Mouse (Mus musculus) testis, adult 2 months (tissue): Measurements from ENCODE around the gene Gm20388.

ENCODE experiments used
- CTCF ChIP-seq: fragments of 200-500 bp; IDR thresholded peaks from 2 replicates; pipeline ENCODE4 v1.5.1; 2012; ENCODE audit warnings: low read depth, mild to moderate bottlenecking, inconsistent platforms, low read length, moderate library complexity; ENCODE audit not compliant: control insufficient read depth, insufficient read depth, insufficient replicate concordance
- POLR2A ChIP-seq: fragments of 200-500 bp; IDR thresholded peaks from 2 replicates; pipeline ENCODE4 v1.6.1; 2012; ENCODE audit warnings: low read depth, mild to moderate bottlenecking, inconsistent platforms, low read length, moderate library complexity; ENCODE audit not compliant: control insufficient read depth

DNA sequence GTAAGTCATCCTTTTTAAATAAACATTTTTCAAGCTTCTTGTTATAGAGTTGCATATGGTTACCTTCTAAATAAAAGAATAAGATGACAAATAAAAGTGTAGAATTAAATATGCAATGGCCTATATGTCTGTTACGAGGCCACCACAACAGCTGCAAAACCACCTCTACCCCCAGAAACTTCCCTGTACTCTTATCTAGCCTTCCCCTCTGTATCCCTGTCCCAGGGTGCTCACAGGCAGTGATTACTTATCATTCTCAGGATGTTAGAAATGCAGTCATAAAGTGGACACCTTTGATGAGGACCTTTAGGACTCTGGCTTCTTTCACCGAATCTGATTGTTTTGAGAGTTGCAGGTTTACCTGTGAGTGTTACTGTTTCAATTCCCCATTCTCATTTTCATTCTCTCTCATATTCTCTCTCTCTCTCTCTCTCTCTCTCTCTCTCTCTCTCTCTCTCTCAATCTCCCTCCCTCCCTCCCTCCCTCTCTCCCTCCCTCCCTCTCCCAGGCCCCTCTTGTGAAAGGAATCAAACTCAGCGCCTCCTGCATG is 1932.6 kb downstream of the Gm20388 start:
- TF ChIP-seq CTCF (no peak), POLR2A (no peak)
